Mouse (Mus musculus): ENCODE measurements around the gene Sun1.

Gene Sun1

DNA sequence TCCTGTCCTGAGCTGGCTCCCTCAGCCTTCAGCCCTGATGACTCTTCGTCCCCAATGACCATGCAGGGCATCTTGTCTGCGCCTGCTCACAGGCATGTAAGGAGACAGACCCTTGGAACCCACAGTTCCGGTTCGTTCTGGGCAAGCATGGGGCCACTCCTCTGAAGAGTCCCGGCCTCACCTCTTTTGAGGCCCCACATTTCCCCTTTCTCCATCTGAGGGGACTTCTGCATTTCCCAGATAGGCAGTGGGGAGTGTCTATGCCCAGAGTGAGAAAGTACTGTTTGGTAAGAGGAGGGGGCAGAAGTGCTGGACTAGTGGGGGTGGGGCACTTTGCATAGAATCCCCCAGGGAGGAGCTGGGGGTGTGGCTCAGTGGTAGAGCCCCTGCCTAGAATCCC, 86.7 kb downstream of the Sun1 start:
- no peak for DNase-seq

DNA sequence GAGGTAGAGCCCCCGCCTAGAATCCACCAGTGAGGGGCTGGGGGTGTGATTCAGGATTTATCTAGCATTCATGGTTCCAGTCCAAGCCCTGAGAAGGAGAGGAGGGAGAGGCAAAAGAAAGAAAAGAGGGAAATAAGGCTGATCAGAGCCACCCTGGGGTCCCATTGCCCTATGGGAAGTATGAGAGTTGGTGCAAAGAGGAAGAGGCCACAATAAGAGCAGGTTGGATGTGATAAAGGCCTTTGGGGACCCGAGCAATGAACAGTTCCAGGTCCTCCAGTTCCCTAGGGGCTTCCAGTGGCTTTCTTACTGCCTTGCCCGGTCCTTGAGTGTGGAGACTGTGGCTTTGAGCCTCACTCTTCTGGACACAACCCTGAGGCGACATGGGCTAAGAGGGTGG, 87.3 kb downstream of the Sun1 start:
- no peak for DNase-seq

DNA sequence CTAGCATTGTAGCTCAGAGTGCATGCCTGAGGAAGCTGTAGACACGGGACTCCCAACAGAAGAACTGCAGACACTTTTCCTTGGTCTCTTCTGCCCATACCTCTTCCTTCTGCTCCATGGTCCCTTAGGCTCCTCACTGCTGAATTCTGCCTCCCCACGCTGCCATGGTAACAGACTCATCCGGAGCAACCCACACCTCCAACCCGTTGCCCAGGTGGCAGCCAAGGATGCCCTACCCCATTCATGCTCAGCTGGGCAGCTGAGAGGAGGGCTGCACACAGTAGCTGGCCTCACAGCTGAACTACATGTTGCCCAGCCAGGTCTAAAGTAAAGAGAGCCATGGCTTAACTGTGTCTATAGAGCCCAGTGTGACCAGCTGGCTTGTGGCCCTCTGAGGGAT, 88.2 kb downstream of the Sun1 start:
- DNase-seq: no peak

DNA sequence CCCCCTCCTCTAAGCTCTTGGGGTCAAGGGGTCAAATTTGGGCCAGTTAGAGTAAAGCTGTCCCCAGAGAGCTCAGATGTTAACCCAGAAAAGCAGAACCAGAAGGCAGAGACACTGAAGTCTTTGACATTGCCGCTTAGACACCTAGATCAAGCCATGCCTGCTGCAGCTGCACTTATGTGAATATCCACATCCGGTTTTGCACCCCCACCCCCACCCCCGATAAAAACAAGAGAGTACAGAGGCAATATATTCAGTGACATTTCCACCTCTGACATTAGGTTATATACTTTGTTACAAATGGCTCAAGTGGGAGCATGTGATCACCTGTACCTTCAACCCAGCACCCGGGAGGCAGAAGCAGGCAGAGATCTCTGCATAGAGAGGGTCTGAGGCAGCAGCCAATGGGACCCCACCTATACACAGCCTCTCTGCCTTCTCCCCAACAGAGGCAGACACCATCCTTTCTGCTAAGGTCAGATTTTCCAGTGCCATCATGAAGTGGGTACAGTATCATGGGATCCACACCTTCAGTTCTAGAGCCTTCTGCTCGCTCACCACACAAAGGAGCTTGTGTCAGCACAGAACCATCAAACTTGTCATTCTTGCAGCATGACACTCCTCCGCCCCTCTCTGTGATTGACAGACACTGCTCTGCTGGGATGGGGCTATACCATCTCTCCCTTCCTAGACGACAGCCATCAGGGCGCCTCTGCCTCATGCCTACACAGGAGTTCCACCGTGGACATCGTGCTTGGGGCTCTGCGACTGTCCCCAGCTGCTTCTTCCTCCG, 90.2 kb downstream of the Sun1 start:
- DNase-seq: no peak

DNA sequence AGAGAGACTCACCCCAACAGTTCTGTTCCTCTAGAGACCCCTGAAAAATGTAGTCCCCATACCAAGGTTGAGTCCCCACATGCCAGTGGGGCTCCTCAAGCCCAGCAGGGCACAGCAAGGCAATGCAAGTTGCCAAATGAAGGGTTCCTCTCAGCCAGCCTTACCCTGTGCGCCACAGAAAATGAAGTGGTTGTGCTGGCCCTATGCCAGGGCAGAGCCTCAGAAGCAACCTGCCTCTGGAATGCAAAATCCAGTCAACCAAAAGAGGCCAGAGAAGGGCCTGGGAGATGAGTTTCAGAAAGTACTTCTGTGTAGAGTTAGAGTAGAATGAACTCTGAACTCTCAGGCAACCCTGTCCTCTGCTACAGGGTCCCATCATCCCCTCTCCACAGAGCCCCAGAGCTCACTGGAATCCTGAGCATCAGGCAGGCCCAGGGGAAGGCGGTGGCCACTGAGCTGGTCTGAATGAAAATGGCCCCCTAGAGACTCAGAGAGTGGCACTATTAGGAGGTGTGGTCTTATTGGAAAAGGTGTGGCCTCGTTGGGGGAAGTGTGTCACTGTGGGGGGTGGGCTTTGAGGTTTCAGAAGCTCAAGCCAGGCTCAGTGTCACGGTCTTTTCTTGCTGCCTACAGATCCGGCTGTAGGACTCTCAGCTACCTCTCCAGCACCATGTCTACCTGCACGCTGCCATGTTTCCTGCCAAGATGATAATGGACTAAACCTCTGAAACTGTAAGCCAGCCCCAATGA, 91.5 kb downstream of the Sun1 start:
- no peak for DNase-seq

DNA sequence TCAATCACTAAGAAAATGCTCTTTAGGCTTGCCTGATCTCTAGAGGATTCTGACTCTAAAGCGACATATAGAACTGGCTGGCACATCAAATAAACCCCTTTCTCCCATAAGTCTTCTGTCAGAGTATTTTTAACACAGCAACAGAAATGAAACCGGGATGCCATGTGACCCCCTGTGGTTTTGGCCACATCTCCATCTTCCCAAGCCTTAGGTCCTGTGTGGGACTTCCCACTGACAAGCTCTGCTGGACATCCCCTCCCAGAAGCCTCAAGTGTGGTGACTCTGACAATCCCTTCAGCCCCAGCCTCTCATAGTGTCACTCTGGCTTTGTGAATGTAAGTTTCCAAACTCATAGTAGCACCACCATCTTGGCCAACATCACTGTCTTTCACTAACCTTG, 93.7 kb downstream of the Sun1 start:
- DNase-seq: no peak

DNA sequence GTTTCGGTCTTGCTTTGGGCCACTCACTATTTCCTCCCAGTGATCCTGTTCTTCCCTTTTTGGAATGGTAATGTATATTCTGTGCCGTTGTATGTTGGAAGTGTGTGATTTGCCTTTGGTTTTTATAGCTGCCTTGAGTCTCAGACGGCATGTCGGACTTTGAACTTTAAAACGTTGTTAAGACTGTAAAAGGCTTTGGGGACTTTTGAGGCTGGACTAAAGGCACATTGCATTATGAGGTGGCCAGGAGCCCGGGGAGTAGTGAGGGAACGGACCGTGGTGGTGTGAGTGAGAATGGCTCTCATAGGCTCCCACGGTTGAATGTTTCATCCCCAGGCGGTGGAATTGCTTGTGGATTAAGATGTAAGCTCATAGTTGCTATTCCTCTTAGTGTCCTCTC, 96.7 kb downstream of the Sun1 start:
- no peak for DNase-seq

DNA sequence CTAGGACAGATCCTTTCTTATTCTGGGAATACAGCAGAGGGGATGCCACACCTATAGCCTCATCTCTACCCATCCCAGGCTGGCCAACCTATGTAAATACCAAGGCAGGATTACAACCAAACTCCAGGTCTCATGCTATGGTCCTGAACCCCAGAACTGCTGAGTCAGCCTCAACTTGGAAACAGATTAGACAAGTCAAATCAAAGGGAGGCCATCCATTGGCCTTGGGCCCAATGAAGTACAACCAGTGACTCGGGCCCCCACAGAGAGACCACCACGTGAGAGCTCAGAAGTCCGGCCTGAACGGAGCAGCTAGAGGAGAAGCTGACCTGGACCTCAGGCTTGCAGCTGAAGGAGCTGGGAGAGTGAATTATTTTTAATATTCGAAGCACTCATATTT, 97.3 kb downstream of the Sun1 start:
- no peak for DNase-seq
